Mouse (Mus musculus) left cerebral cortex, postnatal 36 days (tissue): ENCODE results near the gene Nlrc5. TPM values are rescaled to one million over a fixed set of nuclear protein-coding genes. Genes with fewer than 3 reads are reported as not detected.
"Not testable (repeated sequence)": the region's sequence is repeated elsewhere in the genome, so short reads cannot be mapped to it uniquely, and the experiment has no call there.

Source experiments
- DNase-seq, 2 experiments: peaks; one replicate each; pipeline ENCODE4 v3.0.0; 2021 to 2022; ENCODE audit warnings: low spot score in 2 of 2, mixed read lengths in 1 of 2
- intact Hi-C: fragments of 180-260 bp; cut with DNase I; formaldehyde crosslinking; loops from one replicate; pipeline ENCODE4 v1.15.1; 2025
- total RNA-seq, 2 experiments: library from RNA; stranded (reverse); gene quantifications; 2 replicates each; pipeline ENCODE4 v1.2.3; 2021

Nlrc5 gene
- total RNA-seq = under 1 TPM; 0.42 to 0.95 TPM

DNA sequence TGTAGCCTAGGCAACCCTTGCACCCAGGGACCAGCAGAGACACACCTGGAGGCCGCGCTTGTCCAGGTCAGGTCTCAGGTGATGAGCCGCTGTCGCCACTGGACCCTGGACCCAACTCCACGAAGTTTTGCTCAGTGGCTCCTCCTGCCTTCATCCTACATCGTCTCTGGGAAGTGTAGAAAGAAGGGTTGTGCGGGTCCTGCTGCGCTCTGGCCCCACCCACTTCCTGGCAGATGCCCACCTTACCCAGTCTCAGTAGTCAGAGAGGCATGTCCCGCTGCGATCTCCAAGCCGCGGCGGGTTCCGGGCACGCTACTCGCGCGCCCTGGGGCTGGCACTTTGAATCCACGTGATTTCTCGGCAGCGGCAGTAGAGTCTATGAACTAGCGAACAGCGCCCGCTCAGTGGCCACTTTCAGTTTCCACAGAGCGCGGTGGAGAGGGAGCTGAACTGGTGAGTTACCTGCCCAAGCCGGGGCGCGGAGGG lies at the start of gene Nlrc5:
Gene Nlrc5, plus strand, starts transcription at position 376 of the 486 bp plus-strand sequence.
- intact Hi-C loops = no loop called here

DNA sequence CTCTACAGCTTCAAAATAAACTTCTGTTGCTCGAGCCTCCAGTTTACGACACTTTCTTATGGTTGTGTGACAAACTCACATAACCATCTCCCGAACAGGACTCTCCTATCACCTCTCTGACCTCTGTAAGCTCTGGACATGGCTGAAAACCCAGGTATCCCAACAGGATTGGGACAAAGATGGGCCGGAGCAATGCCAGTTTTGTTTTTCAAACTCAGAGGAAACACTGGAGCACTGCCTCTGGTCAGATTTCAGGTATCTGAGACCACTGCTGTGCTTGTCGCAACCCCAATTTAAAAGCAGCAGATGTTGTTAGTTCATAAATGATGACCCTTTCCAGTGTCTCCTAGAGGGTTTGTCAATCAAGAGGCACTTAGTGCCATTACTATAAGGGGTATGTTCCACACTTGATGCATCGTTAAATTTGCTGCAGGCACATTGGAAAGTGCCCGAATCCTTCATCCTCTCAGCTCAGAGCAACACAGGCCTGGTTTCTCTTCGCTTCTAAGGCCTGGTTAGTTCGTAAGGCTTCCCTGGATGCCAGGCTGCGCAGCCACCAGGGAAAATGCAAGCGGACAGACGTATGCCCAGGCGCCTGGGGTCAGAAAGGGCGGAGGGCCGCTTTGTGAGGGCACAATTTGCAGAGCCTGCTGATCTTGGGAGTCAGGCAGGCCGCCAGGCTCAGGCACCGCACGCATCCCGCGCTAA lies 48.5 kb upstream of the Nlrc5 start:
- DNase-seq = no peak
- intact Hi-C loops = loop anchor here (2.0 kb wide), 1 partner anchor 43 kb away; no protein-coding TSS in a partner anchor

More for the DNA sequence above, at the start of gene Nlrc5:
- DNase-seq = peak; percentile 32

DNA sequence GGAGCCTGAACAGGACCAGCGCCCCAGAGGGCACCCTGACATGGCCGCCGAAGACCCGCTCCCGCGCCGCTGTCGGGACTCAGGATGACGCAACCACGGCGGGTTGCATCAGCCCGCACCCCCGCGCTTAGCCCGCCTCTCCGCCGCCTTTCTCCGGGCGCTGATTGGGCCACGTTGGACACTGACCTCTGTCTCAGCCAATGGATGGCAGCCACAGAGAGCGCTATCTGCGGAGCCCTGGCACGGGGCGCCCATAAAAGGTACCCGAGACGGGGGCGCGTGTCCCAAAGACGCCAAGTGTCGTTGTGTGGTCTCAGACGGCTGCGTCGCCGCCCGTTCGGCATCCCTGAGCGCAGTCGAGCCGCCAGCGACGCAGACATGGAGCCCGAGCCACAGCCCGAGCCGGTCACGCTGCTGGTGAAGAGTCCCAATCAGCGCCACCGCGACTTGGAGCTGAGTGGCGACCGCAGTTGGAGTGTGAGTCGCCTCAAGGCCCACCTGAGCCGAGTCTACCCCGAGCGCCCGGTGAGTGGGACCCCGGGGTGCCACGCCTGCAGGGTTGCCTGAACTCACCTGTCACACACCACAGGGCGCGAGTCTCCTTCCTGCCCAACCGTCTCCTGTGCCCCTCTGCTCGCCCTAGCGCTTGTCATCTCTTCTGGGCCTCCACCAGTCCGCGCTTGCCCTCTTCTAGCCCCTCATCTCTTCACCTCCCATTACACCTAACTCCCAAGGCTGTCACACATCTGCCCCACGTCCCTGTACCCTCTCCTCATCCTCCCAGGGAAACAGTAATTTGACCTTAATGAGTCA lies 47.7 kb upstream of the Nlrc5 start, which contains the start of gene Herpud1:
Gene Herpud1, plus strand, starts transcription at position 225 of the 813 bp plus-strand sequence.
- peak; percentile 99 for DNase-seq
- intact Hi-C loops = loop anchor here (2.0 kb wide), 1 partner anchor 44 kb away; no protein-coding TSS in a partner anchor

DNA sequence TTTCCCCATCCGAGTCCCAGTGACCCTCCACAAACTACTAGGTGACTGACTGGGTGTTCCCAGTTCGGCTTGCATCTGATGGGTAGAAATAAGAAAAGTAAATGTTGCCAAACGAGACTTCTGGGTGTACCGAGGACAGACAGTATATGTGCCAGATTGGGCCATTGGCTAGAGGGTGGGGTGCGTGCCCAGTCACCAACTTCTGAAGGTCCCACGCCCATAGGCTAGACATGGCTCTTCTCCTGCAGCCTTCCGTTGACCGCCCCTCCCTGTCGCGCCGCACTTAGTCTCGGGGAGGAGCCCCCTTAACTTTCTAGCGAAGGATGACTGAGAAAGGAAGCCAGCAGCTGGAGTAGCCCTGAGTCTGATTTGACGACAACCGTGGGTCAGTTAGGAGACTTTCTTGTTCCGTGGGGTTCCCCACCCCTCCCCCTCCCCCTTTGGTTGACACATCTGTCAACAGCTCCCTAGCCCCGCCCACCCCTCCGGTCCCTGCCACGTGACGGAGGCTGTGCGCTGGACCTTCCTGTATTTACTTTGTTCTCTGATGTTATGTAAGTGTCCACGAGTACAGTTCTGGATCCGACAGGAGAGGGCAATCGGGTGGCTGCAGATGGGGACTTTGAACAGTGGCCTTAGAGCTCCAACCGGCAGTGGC lies 47.0 kb upstream of the Nlrc5 start:
- intact Hi-C loops = loop anchor here (2.0 kb wide), 1 partner anchor 44 kb away; no protein-coding TSS in a partner anchor
- peak; percentile 78 to 81 for DNase-seq

DNA sequence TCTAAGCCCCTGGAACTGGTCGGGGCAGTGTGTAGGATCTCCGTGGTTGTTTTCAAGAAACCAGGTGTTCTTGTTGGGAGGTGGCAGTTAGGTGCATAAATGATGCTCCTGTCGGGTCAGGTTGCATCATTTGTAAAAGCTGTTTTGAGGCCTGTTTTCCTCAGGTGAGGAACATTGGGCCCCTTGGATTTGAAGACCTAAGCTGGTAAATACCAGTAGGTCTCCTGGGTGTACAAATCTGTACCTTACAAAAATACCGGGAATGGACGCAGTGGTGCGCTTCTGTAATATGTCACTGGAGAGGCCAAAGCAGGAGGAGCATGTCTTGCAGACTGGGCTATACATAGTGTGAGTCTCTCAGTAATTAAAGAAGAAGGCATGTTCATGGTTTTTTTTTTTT lies 46.4 kb upstream of the Nlrc5 start:
- intact Hi-C loops = loop anchor here (2.0 kb wide), 1 partner anchor 45 kb away; no protein-coding TSS in a partner anchor
- DNase-seq = no peak

DNA sequence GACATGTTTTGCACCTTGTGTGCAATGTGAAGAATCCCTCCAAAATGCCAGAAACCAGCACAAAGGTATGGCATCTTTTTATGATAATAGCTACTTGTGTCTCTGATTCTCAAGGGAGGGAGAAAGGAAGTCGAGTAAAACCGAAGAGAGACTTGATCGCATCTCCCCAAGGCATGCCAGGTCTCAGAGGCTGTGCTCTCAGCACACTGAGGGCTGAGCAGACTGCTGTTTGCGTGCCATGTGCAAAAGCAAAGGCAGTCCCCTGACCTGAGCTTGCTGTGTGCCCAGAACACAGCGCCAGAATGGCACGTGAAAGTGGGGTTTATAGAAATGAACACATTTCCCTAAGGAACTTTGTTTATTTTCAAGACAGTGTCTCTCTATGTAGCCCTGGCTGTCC lies 44.6 kb upstream of the Nlrc5 start:
- intact Hi-C loops = no loop called here
- no peak for DNase-seq

DNA sequence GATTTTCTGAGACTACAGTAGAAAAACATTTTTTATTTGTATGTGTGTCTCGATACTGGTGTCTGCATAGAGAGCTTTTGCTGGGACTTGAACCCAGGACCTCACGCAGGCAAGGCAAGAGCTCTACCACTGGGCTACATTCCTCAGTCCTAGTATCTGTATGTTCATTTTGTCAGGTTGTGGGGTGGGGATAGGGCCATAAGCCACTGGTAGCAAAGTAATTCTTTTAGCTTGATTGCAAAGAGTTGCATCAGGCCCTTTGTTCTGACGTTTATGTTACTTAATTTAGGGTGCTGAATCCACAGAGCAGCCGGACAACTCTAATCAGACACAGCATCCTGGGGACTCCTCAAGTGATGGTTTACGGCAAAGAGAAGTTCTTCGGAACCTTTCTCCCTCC lies 43.7 kb upstream of the Nlrc5 start:
- DNase-seq = no peak
- intact Hi-C loops = no loop called here

DNA sequence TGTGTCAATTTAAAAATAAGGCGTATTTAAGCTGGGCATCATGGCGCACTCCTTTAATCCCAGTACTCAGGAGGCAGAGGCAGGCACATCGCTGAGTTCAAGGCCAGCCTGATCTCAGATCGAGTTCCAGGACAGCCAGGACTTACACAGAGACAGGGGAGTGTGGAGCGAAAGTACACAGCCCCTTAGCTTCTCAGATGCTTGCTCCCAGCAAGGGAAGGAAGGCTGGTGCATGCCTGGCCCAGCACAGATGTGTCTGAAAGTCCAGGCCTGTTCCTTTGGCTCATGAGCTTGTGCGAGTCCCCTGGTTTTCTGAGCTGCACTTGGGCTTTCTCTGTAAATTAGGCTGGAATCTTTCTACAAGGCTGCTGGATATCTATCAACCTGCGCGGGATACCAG lies 43.2 kb upstream of the Nlrc5 start:
- intact Hi-C loops = no loop called here
- DNase-seq = no peak

DNA sequence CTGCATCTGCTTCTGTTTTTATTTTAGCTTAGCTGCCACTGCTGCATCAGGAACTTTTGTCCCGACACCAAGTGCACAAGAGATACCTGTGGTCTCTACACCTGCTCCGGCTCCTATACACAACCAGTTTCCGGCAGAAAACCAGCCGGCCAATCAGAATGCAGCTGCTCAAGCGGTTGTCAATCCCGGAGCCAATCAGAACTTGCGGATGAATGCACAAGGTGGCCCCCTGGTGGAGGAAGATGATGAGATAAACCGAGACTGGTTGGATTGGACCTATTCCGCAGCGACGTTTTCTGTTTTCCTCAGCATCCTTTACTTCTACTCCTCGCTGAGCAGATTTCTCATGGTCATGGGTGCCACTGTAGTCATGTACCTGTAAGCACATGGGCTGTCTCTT lies 42.0 kb upstream of the Nlrc5 start:
- DNase-seq = no peak
- intact Hi-C loops = no loop called here

DNA sequence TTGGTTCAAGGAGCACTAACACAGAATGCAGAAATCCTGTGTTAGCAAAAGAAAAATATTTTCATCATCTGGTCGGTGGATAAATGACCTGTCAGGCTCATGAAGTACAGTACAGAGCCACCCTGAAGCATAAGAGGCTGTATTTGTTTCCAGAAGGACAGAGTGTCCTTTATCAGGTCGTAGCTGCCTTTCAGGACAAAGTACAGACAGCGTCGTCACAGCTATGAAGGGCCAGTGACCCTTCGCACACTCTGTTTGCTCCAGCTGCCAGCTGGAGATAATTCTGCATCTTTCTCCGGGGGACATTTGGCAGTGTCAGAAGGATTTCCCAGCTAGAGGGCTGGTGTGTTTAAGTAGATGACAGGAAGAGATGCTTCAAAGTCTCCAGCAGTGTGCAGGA lies 41.5 kb upstream of the Nlrc5 start:
- intact Hi-C loops = no loop called here
- no peak for DNase-seq

DNA sequence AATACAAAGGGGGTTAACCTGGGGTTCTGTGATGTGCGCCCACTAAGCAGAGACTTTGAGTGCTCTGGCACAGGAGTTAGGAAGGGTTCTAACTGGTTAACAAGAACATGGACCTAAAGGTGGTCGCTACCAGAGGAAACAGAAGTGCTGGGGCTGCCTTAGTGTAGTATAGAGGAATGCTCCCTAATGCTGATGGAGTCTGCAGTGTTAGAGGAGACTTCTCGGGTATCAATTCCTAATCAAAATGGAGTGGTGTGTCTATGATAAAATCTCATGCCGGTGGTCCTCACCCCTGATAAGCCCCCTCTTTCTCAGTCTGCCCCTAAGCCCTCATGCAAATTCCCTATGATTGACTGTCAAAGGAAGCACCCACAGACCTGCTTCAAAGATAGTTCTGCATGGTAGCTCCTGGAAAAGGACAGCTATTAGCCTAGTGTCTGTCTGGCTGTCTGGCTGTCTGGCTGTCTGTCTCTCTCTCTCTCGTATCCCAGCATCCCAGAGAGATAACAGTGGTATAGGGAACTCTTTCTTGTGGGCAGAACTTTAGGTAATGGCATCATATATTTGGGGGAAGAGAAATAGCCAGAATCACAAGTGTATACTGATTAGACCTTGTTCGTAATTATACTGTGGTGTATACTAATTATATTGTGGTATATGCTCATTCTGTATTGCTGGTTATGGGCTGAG lies 38.2 kb upstream of the Nlrc5 start:
- no peak for DNase-seq
- intact Hi-C loops = no loop called here

DNA sequence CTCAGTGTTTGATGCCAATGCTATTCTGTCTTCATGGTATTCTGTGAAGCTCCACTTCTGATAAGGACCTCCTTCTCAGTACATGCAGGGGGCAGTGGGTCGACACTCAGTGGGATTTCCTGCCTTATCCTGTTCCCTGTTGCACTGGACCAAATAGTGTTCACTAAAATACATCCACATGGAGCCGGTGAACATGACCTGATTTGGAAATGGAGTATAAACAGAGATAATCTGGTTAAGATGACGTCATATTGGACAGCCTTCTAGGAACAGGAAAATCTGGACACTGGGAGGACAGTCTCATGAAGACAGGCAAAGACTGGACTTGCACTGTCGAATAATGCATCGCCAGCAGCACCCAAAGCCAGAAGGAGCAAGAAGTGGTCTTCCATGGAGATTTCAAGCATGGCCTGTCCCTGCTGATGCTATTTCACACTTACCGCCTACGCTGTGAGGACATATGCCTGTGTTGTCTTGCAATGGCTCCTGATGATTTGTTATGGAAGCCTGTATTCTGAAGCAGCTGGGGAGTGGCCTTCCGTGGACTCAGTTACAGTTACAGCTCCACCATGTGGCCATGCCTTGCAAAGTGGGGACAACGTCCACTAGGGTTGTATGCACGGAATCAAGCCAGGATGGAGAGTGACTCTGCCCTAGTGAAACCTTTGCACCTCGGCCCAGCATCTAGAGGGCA lies 37.0 kb upstream of the Nlrc5 start:
- intact Hi-C loops = no loop called here
- peak; percentile 34 to 47 for DNase-seq

DNA sequence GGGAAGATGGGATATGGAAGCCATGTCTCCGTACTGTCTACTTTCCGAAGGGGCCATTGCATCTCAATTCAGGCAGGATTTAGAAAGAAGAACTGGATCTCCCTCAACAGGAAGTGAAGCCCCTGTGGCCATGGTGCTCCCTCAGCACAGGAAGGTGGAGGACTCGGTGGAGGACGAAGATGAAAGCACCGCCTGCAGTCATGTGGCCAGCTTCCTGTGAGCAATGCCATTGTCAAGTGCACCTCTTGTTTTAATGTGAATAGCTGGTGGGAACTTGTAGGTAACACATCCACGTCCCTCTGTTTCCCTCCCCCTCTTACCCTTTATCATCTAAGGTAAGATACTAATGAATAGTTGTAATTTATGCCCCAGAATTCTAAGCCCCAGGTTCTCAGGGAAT lies 35.6 kb upstream of the Nlrc5 start:
- no peak for DNase-seq
- intact Hi-C loops = no loop called here

DNA sequence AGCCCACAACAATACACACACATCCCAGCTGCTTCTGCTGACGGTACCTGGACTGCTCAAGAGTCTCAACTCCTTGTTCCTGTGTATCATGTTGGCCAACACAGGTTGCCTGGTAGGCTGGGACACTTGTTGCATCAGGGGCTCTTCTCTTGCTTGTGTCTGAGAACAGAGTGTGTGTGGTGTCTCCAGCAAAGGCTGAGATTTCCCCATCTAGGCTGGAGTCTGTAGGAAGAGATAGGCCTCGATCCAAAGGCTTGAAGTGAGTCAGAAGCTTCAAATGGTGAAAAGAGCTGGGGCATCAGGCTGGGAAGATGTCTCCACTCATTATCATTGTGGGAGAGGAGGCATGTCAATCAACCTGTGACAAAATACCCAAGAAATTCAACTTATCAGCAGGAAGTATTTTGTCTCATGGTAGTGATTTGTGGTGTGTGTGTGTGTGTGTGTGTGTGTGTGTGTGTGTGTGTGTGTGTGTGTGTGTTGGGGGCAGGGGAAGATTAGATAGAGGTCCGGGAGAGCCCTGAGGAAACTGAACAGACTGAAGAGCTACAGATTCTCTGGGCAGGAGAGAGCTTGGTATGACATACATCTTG lies 34.7 kb upstream of the Nlrc5 start:
- DNase-seq = no peak
- intact Hi-C loops = no loop called here

DNA sequence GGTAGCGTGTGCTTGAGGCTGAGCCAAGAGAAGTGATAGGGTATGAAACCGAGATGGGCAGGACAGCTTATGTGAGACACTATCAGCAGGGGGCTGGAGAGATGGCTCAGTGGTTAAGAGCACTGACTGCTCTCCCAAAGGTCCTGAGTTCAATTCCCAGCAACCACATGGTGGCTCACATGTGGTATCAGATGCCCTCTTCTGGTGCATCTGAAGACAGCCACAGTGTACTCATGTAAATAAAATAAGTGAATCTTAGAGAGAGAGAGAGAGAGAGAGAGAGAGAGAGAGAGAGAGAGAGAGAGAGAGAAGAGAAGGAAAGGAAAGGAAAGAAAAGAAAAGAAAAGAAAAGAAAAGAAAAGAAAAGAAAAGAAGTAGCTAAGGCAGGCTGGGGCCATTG lies 34.2 kb upstream of the Nlrc5 start:
- intact Hi-C loops = not testable (repeated sequence)

DNA sequence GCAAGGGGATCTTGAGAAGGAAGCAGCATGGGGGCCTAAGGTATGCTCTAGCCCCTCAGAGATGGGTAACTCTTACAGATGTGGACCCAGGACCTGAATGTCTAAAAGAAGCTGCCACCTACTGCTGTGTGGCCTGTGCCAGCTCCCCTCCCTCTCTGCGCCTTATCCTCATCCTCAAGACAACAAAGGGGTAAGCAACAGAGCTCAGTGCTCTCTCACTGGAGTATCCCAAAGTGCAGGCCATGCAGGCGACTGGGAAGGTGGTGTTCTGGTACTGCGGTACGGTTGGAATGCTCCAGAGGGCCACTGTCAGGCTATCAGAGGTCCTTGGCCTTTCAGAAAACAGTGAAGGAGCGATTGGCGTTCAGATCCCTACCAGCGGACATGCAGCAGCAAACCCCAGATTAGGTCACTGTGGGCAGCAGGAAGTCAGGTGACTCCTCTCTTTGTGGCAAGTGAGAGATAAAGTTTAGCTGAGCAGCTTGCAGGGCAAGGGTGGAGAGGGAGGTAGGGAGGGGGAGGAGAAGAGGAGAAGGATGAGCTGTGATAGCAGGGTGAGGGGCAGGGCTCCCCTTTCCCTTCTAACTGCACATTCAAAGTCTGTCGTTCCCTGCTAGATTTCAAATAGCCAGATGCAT lies 25.6 kb upstream of the Nlrc5 start:
- no peak for DNase-seq
- intact Hi-C loops = no loop called here

More for the DNA sequence above, 34.2 kb upstream of the Nlrc5 start:
- DNase-seq = not testable (repeated sequence)

DNA sequence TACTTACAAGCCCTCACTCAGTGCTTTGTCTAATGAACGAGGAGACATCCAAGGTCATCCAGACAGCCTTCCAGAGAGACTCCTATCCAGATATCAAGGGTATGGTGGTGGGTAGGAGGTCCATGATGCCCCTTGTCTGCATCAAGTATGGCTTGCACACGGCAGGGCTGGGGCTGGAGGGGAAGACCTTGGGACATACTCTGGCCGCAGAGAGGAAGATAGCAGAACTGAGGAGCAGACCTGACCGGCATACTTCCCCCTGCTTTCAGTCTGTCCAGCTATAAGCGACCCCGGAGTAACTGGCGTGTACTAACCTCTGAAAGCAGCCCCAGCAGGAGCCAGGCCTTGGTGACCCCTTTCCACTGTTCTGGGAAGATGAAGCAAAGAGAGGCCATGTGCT lies 24.6 kb upstream of the Nlrc5 start:
- intact Hi-C loops = no loop called here
- DNase-seq = no peak

DNA sequence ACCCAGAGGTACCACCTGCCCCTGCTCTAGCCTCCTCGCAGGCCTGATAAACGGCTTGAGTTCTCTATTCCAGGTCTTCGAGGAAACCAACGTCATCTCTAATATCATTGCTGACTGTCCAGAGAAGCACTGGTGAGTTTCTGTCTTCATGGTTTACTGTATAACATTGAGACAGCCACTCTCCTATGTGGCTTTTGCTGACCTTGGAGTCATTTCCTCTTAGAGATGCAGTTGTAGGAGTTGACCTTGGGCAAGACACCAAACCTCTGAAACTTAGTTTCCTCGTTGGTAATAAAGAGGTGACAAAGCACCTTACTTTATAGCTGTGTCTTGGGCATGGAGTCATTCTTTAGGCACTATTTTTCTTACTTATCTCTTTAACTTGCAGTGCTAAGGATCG lies 21.6 kb upstream of the Nlrc5 start:
- DNase-seq = no peak
- intact Hi-C loops = no loop called here
